Mouse (Mus musculus): ENCODE data around the gene Cops3.

The Cops3 gene

DNA sequence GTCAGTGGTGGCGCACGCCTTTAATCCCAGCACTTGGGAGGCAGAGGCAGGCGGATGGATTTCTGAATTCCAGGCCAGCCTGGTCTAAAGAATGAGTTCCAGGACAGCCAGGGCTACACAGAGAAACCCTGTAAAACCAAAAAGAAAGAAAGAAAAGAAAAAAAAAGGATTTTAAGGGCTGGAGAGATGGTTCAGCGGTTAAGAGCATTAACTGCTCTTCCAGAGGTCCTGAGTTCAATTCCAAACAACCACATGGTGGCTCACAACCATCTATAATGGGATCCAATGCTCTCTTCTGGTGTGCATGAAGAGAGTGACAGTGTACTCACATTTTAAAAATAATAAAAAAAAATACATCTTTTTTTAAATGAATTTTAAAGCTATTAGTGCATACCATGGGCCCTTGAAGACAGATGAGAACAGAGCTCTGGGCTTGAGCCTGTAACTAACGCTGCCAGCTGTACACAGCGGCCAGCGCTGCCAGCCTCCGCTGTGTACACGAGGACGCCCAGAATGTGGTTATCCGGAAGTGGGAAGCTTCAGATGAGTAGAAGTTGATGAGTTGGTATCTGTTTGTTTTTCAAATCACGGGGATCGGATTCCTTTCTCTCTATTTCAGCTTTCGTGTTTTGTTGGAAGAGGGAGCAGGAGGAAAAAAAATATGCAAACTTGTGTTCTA, 29.0 kb downstream of the Cops3 start:
- DNase-seq (ENCODE audit: low spot score): no peak

GRCm38 (mm10) chr11:59809670-59810474, 29.8 kb downstream of the Cops3 start, which contains the start of gene Flcn:
Flcn (minus strand) TSS chr11:59810016.
- DNase-seq (ENCODE audit: low spot score): peak; percentile 91

DNA sequence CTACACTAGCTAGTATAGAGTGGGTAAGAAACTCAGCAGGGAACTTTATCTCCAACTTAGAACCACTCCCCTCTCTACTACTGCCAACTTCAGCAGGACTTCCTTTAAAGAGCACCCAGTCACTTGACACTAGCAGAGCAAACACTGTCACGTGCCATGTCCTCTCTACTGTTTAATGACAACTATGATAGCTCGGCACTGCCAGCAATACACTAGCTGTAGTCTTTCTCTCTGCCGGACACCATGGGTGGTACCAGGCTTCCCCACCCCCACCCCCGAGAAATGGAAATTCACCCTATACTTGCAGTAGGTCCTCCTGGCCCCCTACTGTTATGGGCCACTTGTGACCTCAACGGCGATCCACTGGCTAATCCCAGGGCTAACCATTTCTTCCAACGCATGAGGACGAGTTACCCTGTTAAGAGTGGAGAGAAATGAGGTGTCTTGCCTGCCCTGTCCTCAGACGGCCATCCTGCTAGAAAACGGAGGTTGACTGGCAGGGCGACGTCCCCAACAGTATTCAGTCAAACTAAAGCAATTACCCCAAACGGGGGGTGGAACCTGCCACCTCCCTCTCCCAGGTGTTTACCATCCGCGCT, 30.5 kb downstream of the Cops3 start:
- no peak for DNase-seq (ENCODE audit: low spot score)

DNA sequence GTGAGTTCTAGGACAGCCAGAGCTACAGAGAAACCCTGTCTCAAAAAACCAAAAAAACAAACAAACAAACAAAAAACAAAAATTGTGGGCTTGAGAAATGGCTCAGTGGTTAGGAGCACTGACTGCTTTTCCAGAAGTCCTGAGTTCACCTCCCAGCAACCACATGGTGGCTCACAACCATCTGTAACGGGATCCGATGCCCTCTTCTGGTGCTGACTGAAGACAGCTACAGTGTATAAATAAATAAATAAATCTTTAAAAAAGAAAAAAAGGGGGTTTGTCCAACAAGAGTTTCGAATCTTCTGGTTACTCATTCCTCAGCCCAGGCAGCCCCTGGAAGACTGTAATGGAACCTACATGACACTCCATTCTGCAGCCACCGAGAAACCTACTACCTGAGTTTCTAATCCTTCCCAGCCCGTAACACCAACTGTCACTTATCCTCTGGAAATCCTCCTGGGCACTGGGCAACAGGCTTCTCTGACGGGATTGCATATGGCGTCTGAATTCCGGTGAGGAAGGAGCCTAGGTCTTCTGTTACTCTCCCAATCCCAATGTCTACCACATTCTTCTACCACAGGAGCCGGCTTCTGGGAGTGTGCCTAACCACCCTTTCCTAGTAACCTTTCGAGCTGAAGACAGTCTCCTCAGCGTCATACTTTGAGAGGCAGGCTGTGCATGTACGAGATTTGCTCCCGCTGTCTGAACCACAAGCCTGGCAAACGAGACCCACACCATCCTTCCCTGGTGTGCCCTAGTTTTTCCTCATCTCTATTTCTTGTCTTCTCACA, 31.3 kb downstream of the Cops3 start:
- DNase-seq (ENCODE audit: low spot score): no peak

DNA sequence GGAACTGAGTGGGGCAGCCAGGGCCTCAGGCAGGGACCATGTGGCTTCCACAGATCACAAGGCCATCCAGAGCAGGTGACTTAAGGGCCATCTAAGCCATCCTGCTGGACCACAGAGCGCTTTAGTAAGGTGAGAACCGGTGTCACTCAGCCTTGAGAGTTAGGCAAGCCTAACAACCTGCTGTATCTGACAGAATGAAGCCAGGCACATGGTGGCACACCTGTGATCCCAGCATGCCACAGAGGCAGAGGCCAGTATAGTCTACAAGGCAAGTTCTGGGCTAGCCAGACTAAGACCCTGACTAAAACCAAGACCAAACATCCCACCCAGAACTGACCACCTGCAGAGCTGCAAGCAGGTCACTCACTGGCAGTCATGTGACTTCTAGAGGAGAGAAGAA, 34.0 kb downstream of the Cops3 start:
- no peak for DNase-seq (ENCODE audit: low spot score)

GRCm38 (mm10) chr11:59805256-59805655, 34.4 kb downstream of the Cops3 start:
- DNase-seq (ENCODE audit: low spot score): no peak

DNA sequence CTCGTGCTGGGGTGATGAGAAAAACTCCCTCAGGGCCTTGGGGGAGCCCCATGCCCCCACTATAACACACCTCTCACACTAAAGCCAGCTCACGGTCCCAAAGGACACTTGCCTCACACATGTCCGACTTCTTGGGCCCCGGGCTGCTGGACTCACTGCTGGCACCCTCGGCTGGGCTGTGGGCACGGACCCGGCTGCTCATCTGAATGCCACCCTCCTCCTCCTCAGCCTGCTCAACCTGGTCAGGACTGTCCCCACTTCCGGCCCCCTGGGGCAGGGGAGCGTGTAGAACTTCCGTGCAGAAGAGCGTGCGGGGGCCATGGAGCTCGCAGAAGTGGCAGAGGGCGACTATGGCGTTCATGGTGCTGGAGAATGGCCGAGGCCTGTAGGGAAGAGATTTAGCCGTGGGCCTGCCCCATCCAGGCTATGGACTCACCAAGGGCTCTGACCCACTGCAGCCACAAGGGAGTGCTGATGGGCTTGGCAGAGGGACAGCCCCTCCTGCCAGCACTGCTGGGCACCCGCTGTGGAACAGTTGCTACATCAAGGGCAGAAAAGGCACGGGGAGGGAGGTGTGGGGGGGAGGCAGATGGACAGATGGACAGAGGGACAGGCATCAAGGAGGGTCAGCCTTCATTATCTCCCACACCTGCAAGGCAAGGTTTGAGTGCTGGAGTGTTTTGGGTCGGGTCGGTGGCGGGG, 35.1 kb downstream of the Cops3 start:
- DNase-seq (ENCODE audit: low spot score): no peak

DNA sequence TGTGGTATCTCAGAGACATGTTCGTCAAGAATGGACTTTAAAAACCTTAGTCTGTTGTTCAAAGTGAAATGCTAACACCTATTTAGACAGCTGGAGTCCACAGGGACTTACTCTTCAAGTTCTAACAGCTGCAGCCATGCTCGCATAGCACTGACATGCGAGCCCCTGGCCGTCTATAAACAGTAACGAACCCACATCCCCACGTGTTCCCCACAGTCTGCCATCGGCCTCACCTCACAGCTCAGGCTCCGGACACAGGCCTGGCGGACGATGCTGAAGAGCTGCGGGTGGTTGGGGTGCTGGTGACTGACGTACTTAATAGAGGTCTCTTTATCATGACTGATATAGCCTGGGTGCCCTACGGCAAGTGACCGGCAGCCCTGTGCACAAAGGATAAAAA, 36.1 kb downstream of the Cops3 start:
- no peak for DNase-seq (ENCODE audit: low spot score)

GRCm38 (mm10) chr11:59801881-59802280, 37.8 kb downstream of the Cops3 start:
- no peak for DNase-seq (ENCODE audit: low spot score)

DNA sequence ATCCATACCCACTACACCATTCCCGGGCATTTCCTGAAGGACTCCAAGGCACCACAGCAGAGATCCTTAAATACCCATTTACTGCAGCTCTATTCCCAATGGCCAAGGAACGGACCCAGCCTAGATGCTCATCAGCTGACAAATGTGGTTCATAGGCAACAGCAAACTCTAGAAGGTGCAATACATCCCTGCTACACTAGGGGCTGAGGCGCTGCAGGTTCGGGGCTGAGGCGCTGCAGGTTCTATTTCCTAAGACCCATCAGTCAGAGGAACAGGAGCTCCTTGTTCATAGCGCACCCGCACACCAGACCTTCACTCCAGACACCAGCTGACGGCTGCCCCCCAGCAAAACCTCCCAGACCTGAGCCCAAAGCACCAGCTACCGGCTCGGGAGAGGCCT, 39.2 kb downstream of the Cops3 start:
- DNase-seq (ENCODE audit: low spot score): no peak

DNA sequence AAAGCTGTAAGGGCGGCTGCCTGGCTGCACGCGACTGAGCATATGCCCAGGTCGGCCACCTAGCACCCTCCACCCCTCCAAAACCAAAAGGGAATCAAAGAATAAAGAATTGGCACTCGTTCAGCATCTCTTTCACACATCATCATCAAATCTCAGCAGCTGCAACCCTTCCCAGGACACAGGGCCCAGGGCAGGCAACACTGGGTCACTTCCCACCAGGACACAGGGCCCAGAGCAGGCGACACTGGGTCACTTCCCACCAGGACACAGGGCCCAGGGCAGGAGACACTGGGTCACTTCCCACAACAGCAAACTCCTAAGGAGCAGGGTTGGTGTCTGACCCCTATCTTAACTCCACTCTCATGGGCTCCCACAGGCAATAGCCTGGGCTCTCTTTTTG, 46.2 kb downstream of the Cops3 start:
- DNase-seq (ENCODE audit: low spot score): no peak

- DNase-seq (ENCODE audit: low spot score): no peak
These were observed 50.3 kb downstream of the Cops3 start for GRCm38 (mm10) chr11:59789311-59789710.

DNA sequence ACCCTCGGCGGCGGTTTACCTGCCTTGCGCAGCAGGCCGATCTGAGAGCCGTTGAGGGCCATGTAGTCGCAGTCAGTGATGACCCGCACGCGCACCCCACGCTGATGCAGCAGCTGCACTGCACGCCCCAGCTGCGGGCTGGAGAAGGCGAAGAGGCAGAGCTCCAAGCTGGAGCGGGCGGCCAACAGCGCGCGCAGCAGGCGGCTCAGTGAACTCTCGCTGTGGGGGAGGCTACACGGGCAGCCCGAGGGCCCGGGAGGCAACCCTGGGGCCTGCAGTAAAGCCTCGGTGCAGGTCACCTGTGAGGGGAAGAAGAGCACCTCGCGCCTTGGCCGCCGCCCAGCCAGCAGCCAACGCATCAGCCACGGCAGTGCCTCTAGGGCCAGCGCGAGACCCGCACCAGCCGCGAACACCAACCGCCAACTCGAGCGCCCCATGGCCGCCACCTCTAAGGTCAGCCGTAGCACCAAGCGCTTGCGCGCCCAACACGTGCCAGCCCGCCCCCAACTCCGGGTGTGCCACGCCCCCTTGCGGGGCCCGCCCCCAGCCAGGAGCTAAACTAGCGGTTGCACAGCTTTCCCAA, 52.3 kb downstream of the Cops3 start, which contains the start of gene Pld6:
Gene Pld6 (minus strand): TSS at position 447 of the 583 bp plus-strand sequence.
- DNase-seq (ENCODE audit: low spot score): peak; percentile 83

DNA sequence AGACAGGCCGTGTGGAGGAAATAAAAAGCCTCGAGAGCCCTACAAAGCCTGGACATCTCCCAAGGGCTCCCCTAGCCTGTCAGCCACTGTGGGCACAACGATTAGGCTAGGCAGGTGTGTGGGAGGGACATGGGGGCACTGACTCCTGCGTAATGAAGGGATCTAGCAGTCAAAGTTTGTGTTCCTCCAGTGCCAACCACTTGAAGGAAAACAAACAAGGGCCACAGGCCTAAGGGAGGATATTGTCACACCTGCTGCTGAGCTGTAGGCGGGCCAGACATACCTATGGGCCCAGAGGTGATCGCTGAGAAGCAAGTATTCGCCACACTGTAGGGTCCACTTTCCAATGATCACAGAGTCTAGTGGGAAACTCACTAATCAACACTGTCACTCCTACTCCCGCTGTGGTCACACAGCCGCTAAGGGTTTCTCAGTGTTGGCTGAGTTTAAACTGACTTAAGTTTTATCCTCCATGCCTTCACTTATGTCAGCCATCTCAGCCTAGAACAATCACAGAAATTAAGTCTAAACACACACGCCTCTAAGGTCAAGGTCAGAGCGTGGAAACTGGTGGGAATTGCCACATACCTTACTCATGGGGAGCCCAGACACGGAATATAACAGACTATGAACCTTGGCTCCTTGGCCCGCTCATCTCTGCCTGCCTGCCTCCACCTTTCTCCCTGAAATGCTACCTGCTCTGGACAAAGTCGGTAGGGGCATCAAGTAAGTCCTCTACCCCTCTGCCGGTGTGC, 53.0 kb downstream of the Cops3 start:
- DNase-seq (ENCODE audit: low spot score): no peak

DNA sequence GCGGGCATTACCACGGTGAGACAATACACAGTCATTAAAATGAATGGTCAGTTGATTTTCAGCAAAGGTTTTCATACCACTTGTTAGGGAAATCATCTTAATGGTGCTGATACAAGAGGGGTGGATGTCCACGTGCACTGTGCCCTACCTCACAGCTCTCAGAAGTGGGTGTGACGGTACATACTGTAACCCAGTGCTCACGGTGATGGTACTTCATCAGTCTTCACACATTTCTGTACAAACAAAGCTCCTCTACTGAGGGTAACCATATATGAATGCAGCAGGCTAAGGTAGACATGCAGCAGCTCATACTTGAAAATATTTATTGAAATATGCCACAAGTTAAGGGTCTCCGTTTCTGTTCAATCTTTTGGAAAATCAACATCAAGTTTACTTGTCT, 56.0 kb downstream of the Cops3 start:
- DNase-seq (ENCODE audit: low spot score): no peak

- DNase-seq (ENCODE audit: low spot score): no peak
These were observed 57.5 kb downstream of the Cops3 start for GRCm38 (mm10) chr11:59782091-59782590.

DNA sequence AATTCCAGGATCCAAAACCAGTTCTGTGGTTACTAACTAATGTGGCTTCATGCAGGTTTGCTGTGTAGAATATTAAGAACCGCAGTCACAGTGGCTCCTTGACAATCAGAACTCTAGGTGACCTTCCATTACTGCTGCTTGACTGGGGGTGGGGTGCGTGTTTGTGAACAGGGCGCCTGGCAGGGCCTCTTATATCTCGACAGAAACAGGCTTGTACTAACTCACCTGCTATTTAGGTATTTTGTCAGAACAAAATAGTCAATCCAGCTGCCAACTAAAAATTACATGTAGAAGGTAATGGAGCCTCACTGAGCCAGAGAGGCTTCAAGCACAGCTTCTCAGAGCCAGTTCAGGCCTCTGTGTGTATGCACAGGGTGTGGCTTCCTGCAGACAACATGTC, 59.4 kb downstream of the Cops3 start:
- DNase-seq (ENCODE audit: low spot score): no peak

DNA sequence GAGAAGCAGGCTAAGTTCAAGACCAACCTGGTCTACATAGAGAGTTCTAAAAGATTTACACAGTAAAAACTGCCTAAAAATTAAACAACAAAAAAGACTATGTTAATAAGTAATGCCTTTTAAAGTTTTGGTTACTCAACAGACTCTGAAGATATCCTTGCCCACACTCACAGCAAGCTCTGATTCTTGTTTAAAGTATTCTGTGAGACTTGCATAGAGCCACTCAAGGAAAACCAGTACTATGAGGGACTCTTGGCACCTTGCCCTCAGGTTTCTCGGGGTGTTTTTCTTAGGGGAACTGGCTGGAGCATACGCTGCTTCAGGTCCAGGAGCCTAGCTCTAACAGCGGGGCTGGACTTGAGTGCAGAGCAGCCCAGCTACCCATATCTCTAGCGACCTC, 60.2 kb downstream of the Cops3 start:
- DNase-seq (ENCODE audit: low spot score): no peak

GRCm38 (mm10) chr11:59778874-59779223, 60.8 kb downstream of the Cops3 start:
- DNase-seq (ENCODE audit: low spot score): no peak

GRCm38 (mm10) chr11:59778181-59778873, 61.3 kb downstream of the Cops3 start:
- DNase-seq (ENCODE audit: low spot score): peak; percentile 51

Data from yolk sac, embryonic 10.5 days (tissue).